17 mouse cellular contexts compared by ENCODE assay signal in the genomic region with DNA sequence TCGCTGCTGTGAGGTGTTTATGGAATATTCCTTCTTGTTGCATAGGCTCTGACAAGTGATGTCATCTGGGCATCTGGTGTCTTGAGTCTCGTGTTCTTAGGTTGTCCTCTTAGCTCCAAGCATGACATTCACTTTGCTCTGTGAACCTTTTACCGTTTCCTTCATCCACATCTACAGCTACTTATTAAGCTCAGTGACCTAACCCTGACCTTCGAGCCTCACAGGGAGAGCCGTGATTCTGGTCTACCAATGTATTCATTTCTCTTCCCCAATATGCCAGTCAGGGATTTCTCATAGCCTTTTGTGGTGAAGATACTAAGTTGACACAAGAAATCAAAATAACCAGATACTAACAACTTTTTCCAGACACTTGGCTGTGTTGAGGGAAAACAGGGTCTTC.
"Had no signal": no experiment of that assay in that cellular context is flagged by ENCODE, and none has a peak within 500 bp of the region (broad histone marks: within the 10 kb centered on the region; RNA-seq: fewer than 3 reads in every experiment).

No protein-coding gene starts in this region.

- H3K9me3 ChIP-seq: lung, embryonic 15.5 days; midbrain, embryonic 13.5 days; midbrain, embryonic 15.5 days; neural tube, embryonic 12.5 days; stomach, embryonic 15.5 days had no signal

- H3K4me1 ChIP-seq: megakaryocyte, embryonic 14.5 days; midbrain, embryonic 15.5 days; neural tube, embryonic 12.5 days had no signal

- H3K27ac ChIP-seq: lung, embryonic 15.5 days; macrophage; midbrain, embryonic 13.5 days; midbrain, embryonic 15.5 days; neural tube, embryonic 12.5 days; stomach, embryonic 15.5 days; stomach, postnatal 0 days had no signal

- H3K9ac ChIP-seq: lung, embryonic 15.5 days; midbrain, embryonic 13.5 days; midbrain, embryonic 15.5 days; neural tube, embryonic 12.5 days; stomach, embryonic 15.5 days had no signal

- H3K4me3 ChIP-seq: lung, embryonic 15.5 days; megakaryocyte, embryonic 14.5 days; midbrain, embryonic 13.5 days; midbrain, embryonic 15.5 days; neural tube, embryonic 12.5 days; stomach, embryonic 15.5 days had no signal

- H3K4me2 ChIP-seq: lung, embryonic 15.5 days; midbrain, embryonic 11.5 days; midbrain, embryonic 13.5 days; midbrain, embryonic 15.5 days; neural tube, embryonic 12.5 days; stomach, embryonic 15.5 days had no signal

- H3K36me3 ChIP-seq: lung, embryonic 15.5 days; midbrain, embryonic 13.5 days; midbrain, embryonic 15.5 days; neural tube, embryonic 12.5 days; stomach, embryonic 15.5 days had no signal

- DNase-seq: lung, adult 2 months; lung, postnatal 14 days; lung, postnatal 36 days; right cerebral cortex, postnatal 14 days; thymus, adult 2 months; thymus, postnatal 25 days; thymus, postnatal 4 days had no signal

- ATAC-seq: lung, postnatal 0 days; midbrain, embryonic 13.5 days; midbrain, embryonic 15.5 days had no signal

- H3K27me3 ChIP-seq: lung, embryonic 15.5 days; megakaryocyte, embryonic 14.5 days; midbrain, embryonic 13.5 days; midbrain, embryonic 15.5 days; neural tube, embryonic 12.5 days; stomach, embryonic 15.5 days had no signal
